Comparison of ENCODE assay signal across 8 mouse cellular contexts in the genomic region with DNA sequence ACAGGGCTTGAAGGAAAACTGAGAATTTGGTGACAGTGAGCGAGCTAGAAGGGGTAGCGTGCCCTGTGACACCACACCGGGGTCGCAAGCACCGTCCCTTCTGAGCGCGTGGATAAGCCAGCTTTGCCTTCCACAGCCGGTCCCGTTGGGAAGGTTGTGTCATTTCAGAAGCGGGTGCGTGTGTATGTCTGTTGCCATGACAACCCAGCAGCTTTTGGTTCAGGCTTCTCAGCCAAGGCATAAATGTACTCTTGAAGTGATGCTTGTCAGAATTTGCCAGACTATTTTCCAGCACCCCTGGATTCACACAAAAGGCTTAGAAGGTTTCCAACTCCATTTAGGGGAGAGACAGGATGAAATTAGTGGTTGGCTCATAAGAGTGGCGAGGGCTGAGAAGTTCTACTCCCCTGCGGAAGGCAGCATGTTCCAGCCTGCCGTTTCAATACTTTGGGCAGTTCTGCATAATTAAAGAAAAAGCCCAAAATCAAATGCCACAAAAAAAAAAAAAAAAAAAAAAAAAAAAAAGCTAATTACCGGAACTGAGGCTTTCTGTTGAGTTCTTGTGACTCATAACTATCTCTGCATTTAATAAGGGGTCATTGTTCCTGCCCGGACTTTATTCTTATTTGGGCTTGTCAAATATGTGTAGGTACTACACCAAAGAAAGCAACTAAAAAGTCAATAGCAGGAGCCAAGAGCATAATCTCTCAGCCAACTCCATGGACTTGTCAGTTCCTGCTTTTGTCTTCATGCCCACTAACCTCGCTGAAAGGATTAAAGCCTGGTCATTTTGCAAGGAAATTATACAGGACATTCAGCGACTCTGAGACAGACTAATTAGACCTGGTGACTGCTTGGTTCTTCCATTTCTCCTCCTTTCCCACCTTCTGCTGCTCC.
DNase-seq lines count a peak whose midpoint lies in the region; ATAC-seq and TF ChIP-seq lines count a peak whose summit lies in the region.

No protein-coding gene starts in this region.

- TF ChIP-seq CTCF in lung, postnatal 0 days (IDR thresholded peaks at IDR 0.05) = no peak

- no peaks in the 10 kb centered on the region for H3K36me3 ChIP-seq in heart, embryonic 11.5 days (ENCODE audit: control insufficient read depth, insufficient read depth, low read length)
- no peaks in the 10 kb centered on the region for H3K36me3 ChIP-seq in forebrain, embryonic 12.5 days (replicated peaks)
- no peaks in the 10 kb centered on the region for H3K36me3 ChIP-seq in hindbrain, embryonic 16.5 days (ENCODE audit: control insufficient read depth, insufficient read depth, low read length)
- no peaks in the 10 kb centered on the region for H3K36me3 ChIP-seq in lung, postnatal 0 days (ENCODE audit: insufficient read depth, low read length)

- no peak overlapping the region for H3K27ac ChIP-seq in heart, embryonic 11.5 days (ENCODE audit: low read depth, low read length)
- H3K27ac ChIP-seq in forebrain, embryonic 12.5 days = 0 out of 2 replicates have a peak overlapping the region, but pooled peaks have one; percentile 42
- H3K27ac ChIP-seq in hindbrain, embryonic 16.5 days (ENCODE audit: low read depth, low read length) = no peak overlapping the region
- H3K27ac ChIP-seq in lung, postnatal 0 days (ENCODE audit: low read length) = no peak overlapping the region

- ATAC-seq in heart, embryonic 11.5 days (replicated peaks; ENCODE audit: insufficient number of reproducible peaks, low FRiP score, low TSS enrichment) = no peak
- ATAC-seq in forebrain, embryonic 12.5 days (ENCODE audit: low FRiP score) = peak; percentile 80
- ATAC-seq in hindbrain, embryonic 16.5 days = peak; percentile 86
- peak; percentile 67 for ATAC-seq in lung, postnatal 0 days

- no peak overlapping the region for H3K9ac ChIP-seq in heart, embryonic 11.5 days (ENCODE audit: low read depth, low read length)
- no peak overlapping the region for H3K9ac ChIP-seq in forebrain, embryonic 12.5 days
- H3K9ac ChIP-seq in hindbrain, embryonic 16.5 days (ENCODE audit: low read depth, low read length) = 0 out of 2 replicates have a peak overlapping the region, but pooled peaks have one; percentile 33
- no peak overlapping the region for H3K9ac ChIP-seq in lung, postnatal 0 days (replicated peaks; ENCODE audit: low read depth)

- H3K4me2 ChIP-seq in heart, embryonic 11.5 days = no peak overlapping the region
- H3K4me2 ChIP-seq in forebrain, embryonic 12.5 days = peak overlapping the region; percentile 21
- peak overlapping the region; percentile 47 for H3K4me2 ChIP-seq in hindbrain, embryonic 16.5 days (ENCODE audit: low read length)
- H3K4me2 ChIP-seq in lung, postnatal 0 days (replicated peaks; ENCODE audit: low read depth, low read length) = no peak overlapping the region

- H3K27me3 ChIP-seq in heart, embryonic 11.5 days (ENCODE audit: control insufficient read depth, insufficient read depth, low read length) = no peaks in the 10 kb centered on the region
- H3K27me3 ChIP-seq in forebrain, embryonic 12.5 days = no peaks in the 10 kb centered on the region
- H3K27me3 ChIP-seq in hindbrain, embryonic 16.5 days (replicated peaks; ENCODE audit: control insufficient read depth, insufficient read depth, low read length) = no peaks in the 10 kb centered on the region
- H3K27me3 ChIP-seq in lung, postnatal 0 days (replicated peaks; ENCODE audit: insufficient read depth, low read length) = no peaks in the 10 kb centered on the region

- peaks cover 14% of the 10 kb centered on the region for H3K4me1 ChIP-seq in heart, embryonic 11.5 days (ENCODE audit: control insufficient read depth, insufficient read depth, low read length)
- H3K4me1 ChIP-seq in forebrain, embryonic 12.5 days = peaks cover 19% of the 10 kb centered on the region
- peaks cover 15% of the 10 kb centered on the region for H3K4me1 ChIP-seq in hindbrain, embryonic 16.5 days (ENCODE audit: control insufficient read depth, insufficient read depth, low read depth, low read length)
- peaks cover 6% of the 10 kb centered on the region; the same call in 1 of the 2 replicates for H3K4me1 ChIP-seq in lung, postnatal 0 days (ENCODE audit: insufficient read depth, low read depth, low read length)

- 69% methylated on average over 18 of the region's 18 CpGs for WGBS in heart, embryonic 11.5 days (ENCODE audit: insufficient replicate concordance)
- WGBS in forebrain, embryonic 12.5 days = 30% methylated on average over 18 of the region's 18 CpGs
- 28% methylated on average over 18 of the region's 18 CpGs for WGBS in hindbrain, embryonic 16.5 days
- WGBS in lung, postnatal 0 days = 36% methylated on average over 18 of the region's 18 CpGs

- no peak for TF ChIP-seq EP300 in lung, postnatal 0 days (IDR thresholded peaks at IDR 0.05)

- no peaks in the 10 kb centered on the region for H3K9me3 ChIP-seq in heart, embryonic 11.5 days (replicated peaks; ENCODE audit: control insufficient read depth, low read length)
- H3K9me3 ChIP-seq in forebrain, embryonic 12.5 days = no peaks in the 10 kb centered on the region
- no peaks in the 10 kb centered on the region for H3K9me3 ChIP-seq in hindbrain, embryonic 16.5 days (ENCODE audit: control insufficient read depth, low read length)
- no peaks in the 10 kb centered on the region for H3K9me3 ChIP-seq in lung, postnatal 0 days (ENCODE audit: low read length)

- DNase-seq in heart, adult 11 months = peak; percentile 91
- DNase-seq in lung, postnatal 0 days (ENCODE audit: low spot score) = peak; percentile 86
- DNase-seq in right cerebral cortex, postnatal 36 days (ENCODE audit: low spot score in 2 of 2) = peak; percentile 70 to 79
- DNase-seq in kidney, adult 9 months = no peak
- DNase-seq in cerebellum, adult 8-10 months = no peak

- H3K4me3 ChIP-seq in heart, embryonic 11.5 days (ENCODE audit: low read depth, low read length) = no peak overlapping the region
- H3K4me3 ChIP-seq in forebrain, embryonic 12.5 days (replicated peaks) = no peak overlapping the region
- peak overlapping the region; percentile 15; the same call in 1 of the 2 replicates for H3K4me3 ChIP-seq in hindbrain, embryonic 16.5 days (ENCODE audit: low read length)
- no peak overlapping the region for H3K4me3 ChIP-seq in lung, postnatal 0 days (ENCODE audit: low read depth, low read length)

Comparison
In these comparisons a context has a peak if more than half of its experiments do, and no peak if none do; other contexts are left out.
1. DNase-seq: peak in heart, adult 11 months (single experiment), lung, postnatal 0 days (single experiment) and right cerebral cortex, postnatal 36 days (2 of 2); none in kidney, adult 9 months (single experiment) and cerebellum, adult 8-10 months (single experiment).
2. H3K4me2 ChIP-seq: peak in forebrain, embryonic 12.5 days (single experiment) and hindbrain, embryonic 16.5 days (single experiment); none in heart, embryonic 11.5 days (single experiment) and lung, postnatal 0 days (single experiment).